Mouse (Mus musculus) stomach, postnatal 0 days (tissue): Measurements from ENCODE around the gene Ftsj1. TPM values are rescaled to one million over a fixed set of nuclear protein-coding genes. Genes with fewer than 3 reads are reported as not detected.

Source experiments
- ATAC-seq: fragments of 200-750 bp; cut with Nextera tagmentation; 2 replicates; pipeline ENCODE4 v1.8.0; 2017; ENCODE audit not compliant: low FRiP score, low TSS enrichment
- DNase-seq: peaks from one replicate; pipeline ENCODE4 v3.0.0-alpha.2; 2016; ENCODE audit warnings: low spot score
- H3K27ac ChIP-seq: fragments of 300-500 bp; sonication (generic); replicated peaks from 2 replicates; pipeline ENCODE4 v1.5.1; 2014; ENCODE audit warnings: mild to moderate bottlenecking, control low read depth
- H3K27me3 ChIP-seq: fragments of 300-500 bp; sonication (generic); 2 replicates; pipeline ENCODE4 v1.6.1; 2014; ENCODE audit warnings: low read length; ENCODE audit not compliant: control insufficient read depth, insufficient read depth
- H3K36me3 ChIP-seq: fragments of 300-500 bp; sonication (generic); 2 replicates; pipeline ENCODE4 v1.6.1; 2014; ENCODE audit warnings: low read length, mixed read lengths; ENCODE audit not compliant: control insufficient read depth, insufficient read depth
- H3K4me1 ChIP-seq: fragments of 300-500 bp; sonication (generic); replicated peaks from 2 replicates; pipeline ENCODE4 v1.6.1; 2014; ENCODE audit warnings: antibody characterized with exemption; ENCODE audit not compliant: control insufficient read depth, insufficient read depth
- H3K4me2 ChIP-seq: fragments of 300-500 bp; sonication (generic); replicated peaks from 2 replicates; pipeline ENCODE4 v1.6.1; 2014; ENCODE audit warnings: low read depth, mild to moderate bottlenecking, control low read depth, moderate library complexity
- H3K4me3 ChIP-seq: fragments of 300-500 bp; sonication (generic); 2 replicates; pipeline ENCODE4 v1.5.1; 2014; ENCODE audit warnings: low read depth, low read length, control low read depth
- H3K9ac ChIP-seq: fragments of 300-500 bp; sonication (generic); 2 replicates; pipeline ENCODE4 v1.6.1; 2014; ENCODE audit warnings: mild to moderate bottlenecking, low read length, control low read depth, mixed read lengths
- H3K9me3 ChIP-seq: fragments of 300-500 bp; sonication (generic); 2 replicates; pipeline ENCODE4 v1.6.1; 2016; ENCODE audit warnings: low read length; ENCODE audit not compliant: control insufficient read depth
- CTCF ChIP-seq: IDR thresholded peaks from 2 replicates; pipeline ENCODE4 v1.5.1; 2016; ENCODE audit warnings: antibody characterized with exemption, low read depth, mild to moderate bottlenecking, moderate library complexity
- EP300 ChIP-seq: optimal IDR thresholded peaks from 2 replicates; pipeline ENCODE3; 2016; ENCODE audit warnings: antibody characterized with exemption
- WGBS: fragments of 180-500 bp; shearing (Covaris S2); extraction: QIAGEN DNeasy Blood & Tissue Kit; methylation state at CpG from one replicate; pipeline ENCODE4 v1.1.7; 2014; 5-methylcytosine and 5-hydroxymethylcytosine counted together
- polyA plus RNA-seq: library from polyadenylated mRNA; unstranded; fragments of >200 nt; fragmentation: Nextera tagmentation; extraction: Ambion mirVana; gene quantifications from 2 replicates; pipeline ENCODE4 v1.2.1, GENCODE M21; 2015

The Ftsj1 gene
- polyA plus RNA-seq, 1 experiment from 2014 or later: 20.3 TPM

- H3K27ac ChIP-seq: no peak overlapping the region
- no peaks in the 10 kb centered on the region for H3K36me3 ChIP-seq
- no peak overlapping the region for H3K4me2 ChIP-seq
- no peak for ATAC-seq
- H3K27me3 ChIP-seq: no peaks in the 10 kb centered on the region
- no peak overlapping the region for H3K4me3 ChIP-seq
- H3K9me3 ChIP-seq: no peaks in the 10 kb centered on the region
- WGBS: 79% methylated on average over 4 of the region's 4 CpGs
- H3K4me1 ChIP-seq: no peaks in the 10 kb centered on the region
- no peak overlapping the region for H3K9ac ChIP-seq
- DNase-seq: no peak
- TF ChIP-seq EP300: no peak
- TF ChIP-seq CTCF: no peak
Measured at GRCm38 (mm10) chrX:8205088-8205487, 47.1 kb downstream of the Ftsj1 start.

GRCm38 (mm10) chrX:8204076-8204475, 48.1 kb downstream of the Ftsj1 start:
- 92% methylated on average over 10 of the region's 10 CpGs for WGBS
- Histone ChIP-seq H3K4me1 (no peaks in the 10 kb centered on the region), H3K27ac (no peak overlapping the region), H3K27me3 (no peaks in the 10 kb centered on the region), H3K36me3 (no peaks in the 10 kb centered on the region), H3K9me3 (no peaks in the 10 kb centered on the region), H3K4me2 (no peak overlapping the region), H3K9ac (no peak overlapping the region), H3K4me3 (no peak overlapping the region)
- TF ChIP-seq CTCF (no peak), EP300 (no peak)
- DNase-seq: no peak
- ATAC-seq: no peak

- DNase-seq: no peak
- no peaks in the 10 kb centered on the region for H3K36me3 ChIP-seq
- TF ChIP-seq EP300 (no peak), CTCF (no peak)
- no peak for ATAC-seq
- WGBS: 87% methylated on average over 14 of the region's 14 CpGs
- H3K9me3 ChIP-seq: no peaks in the 10 kb centered on the region
- H3K27me3 ChIP-seq: no peaks in the 10 kb centered on the region
- H3K4me1 ChIP-seq: no peaks in the 10 kb centered on the region
- no peak overlapping the region for H3K4me2 ChIP-seq
- H3K4me3 ChIP-seq: no peak overlapping the region
- no peak overlapping the region for H3K9ac ChIP-seq
- no peak overlapping the region for H3K27ac ChIP-seq
Measured at GRCm38 (mm10) chrX:8203105-8203504, 49.1 kb downstream of the Ftsj1 start.

DNA sequence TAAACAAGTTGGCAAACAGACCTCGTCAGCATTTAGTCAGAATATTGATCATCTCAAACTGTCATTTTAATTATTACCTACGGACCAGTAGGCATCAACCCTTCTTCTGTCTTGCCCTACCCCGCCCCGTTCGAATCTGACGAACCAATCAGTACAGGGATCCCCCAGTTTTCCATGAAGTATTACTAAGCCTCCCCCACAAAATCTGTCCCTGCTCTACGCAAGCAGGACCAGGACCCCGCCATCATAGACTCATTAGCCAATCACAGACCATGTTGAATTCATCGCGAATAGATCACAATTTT, 58.8 kb downstream of the Ftsj1 start, which contains the start of gene Ebp:
Gene Ebp (minus strand): TSS at position 94 of the 305 bp plus-strand sequence.
- WGBS: 31% methylated on average over 10 of the region's 10 CpGs
- 0 out of 2 replicates have a peak within 1 kb of the TSS, but pooled peaks have one; percentile 13 for H3K27ac ChIP-seq
- no peak for TF ChIP-seq CTCF

DNA sequence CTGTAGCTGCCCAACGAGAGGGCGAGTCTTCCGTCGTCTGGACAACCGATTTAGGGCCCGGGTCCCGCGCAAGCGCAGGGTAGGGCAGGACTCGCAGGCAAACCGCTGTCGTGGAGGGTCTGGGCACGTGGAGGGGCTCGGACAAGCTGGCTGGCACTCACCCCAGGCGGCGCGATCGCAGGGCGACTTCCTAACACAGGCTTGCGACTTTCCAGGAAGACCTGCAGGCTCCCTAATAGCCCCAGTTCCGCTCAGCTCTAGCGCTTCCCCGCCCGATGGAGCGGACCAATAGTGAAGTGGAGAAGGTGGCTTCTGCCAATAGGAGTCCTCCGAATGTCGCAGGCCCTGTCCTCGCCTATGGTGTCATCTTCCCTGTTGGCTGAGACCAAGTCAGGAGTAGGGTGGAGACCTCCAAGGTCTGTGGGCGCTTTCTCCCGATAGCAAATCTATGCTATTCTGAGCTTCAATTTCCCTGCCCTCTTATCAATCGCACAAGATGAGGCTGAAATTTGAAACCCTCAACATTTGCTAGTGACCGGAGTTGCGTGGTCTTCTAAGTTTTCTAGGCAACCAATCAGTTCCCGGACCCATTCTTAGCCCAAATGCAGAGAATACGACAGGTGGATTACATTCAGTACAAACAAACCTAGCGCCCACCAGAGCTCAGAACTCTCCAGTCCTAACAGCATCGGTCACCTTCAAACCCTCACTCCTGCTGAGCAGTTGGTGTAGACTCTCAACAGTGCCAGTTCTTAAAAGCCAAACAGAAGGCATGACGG, 59.4 kb downstream of the Ftsj1 start:
- Histone ChIP-seq H3K9me3 (no peaks in the 10 kb centered on the region), H3K36me3 (no peaks in the 10 kb centered on the region), H3K9ac (peak overlapping the region; percentile 56), H3K27ac (0 out of 2 replicates have a peak overlapping the region, but pooled peaks have one; percentile 13), H3K4me2 (peak overlapping the region; percentile 62), H3K4me1 (no peaks in the 10 kb centered on the region), H3K27me3 (no peaks in the 10 kb centered on the region), H3K4me3 (peak overlapping the region; percentile 51)
- WGBS: 12% methylated on average over 38 of the region's 38 CpGs
- ATAC-seq (peak; percentile 97), DNase-seq (peak; percentile 74)
- TF ChIP-seq EP300 (no peak), CTCF (no peak)

More for the DNA sequence above, 58.8 kb downstream of the Ftsj1 start, which contains the start of gene Ebp:
- Histone ChIP-seq H3K9ac (peak within 1 kb of the TSS; percentile 56), H3K4me1 (no peaks in the 10 kb centered on the region), H3K36me3 (no peaks in the 10 kb centered on the region), H3K4me2 (peak within 1 kb of the TSS; percentile 62), H3K27me3 (no peaks in the 10 kb centered on the region), H3K9me3 (no peaks in the 10 kb centered on the region), H3K4me3 (peak within 1 kb of the TSS; percentile 51)
- DNase-seq (no peak), ATAC-seq (peak; percentile 19; the same call in 1 of the 2 replicates)

DNA sequence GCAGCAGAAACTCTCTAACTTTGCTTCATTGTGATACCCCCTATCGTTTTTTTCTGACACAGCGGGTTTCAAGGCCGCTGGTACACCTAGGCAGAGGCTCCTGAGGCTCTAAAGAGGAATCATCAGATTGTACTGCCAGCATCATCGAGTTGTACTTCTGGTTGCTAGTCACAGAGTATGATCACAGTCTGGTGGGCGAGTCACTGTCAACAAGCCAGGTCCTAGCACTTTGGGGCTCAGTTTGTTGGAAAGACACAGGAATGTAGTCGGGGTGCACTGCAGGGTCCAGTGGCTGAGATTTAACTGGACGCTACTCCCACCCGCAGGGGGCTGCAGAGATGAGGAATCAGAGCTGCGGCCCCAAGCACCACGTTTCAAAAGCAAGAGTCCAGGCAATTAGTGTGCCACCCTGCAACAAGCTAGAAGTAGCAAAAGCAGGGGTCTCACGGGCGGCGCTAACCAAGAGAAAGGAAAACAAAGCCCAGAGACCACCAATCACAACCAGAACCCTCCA, 60.0 kb downstream of the Ftsj1 start:
- DNase-seq: no peak
- H3K27ac ChIP-seq: no peak overlapping the region
- ATAC-seq: 0 out of 2 replicates have a peak, but pooled peaks have one; percentile 11
- WGBS: 16% methylated on average over 13 of the region's 13 CpGs
- H3K36me3 ChIP-seq: no peaks in the 10 kb centered on the region
- peak overlapping the region; percentile 62 for H3K4me2 ChIP-seq
- no peaks in the 10 kb centered on the region for H3K27me3 ChIP-seq
- peak overlapping the region; percentile 56 for H3K9ac ChIP-seq
- H3K4me3 ChIP-seq: peak overlapping the region; percentile 51
- TF ChIP-seq CTCF (peak; percentile 37), EP300 (no peak)
- no peaks in the 10 kb centered on the region for H3K4me1 ChIP-seq
- H3K9me3 ChIP-seq: no peaks in the 10 kb centered on the region

Other genes with a start within 250 kb of the Ftsj1 start
- gene Glod5, start 233.9 kb downstream of the Ftsj1 start, polyA plus RNA-seq: 6.0 and 7.5 TPM in 2 replicates
- gene Suv39h1, start 177.6 kb downstream of the Ftsj1 start, polyA plus RNA-seq: 10.8 and 12.3 TPM in 2 replicates
- gene Was, start 161.9 kb downstream of the Ftsj1 start, polyA plus RNA-seq: 0.39 and 0.42 TPM in 2 replicates
- 15.6 and 16.7 TPM in 2 replicates for gene Wdr13, start 119.5 kb downstream of the Ftsj1 start, polyA plus RNA-seq
- gene Rbm3, start 106.5 kb downstream of the Ftsj1 start, polyA plus RNA-seq: 599 and 659 TPM in 2 replicates
- gene Tbc1d25, start 76.2 kb downstream of the Ftsj1 start, polyA plus RNA-seq: 6.2 and 6.9 TPM in 2 replicates
- 75.4 and 85.7 TPM in 2 replicates for gene Ebp, start 58.9 kb downstream of the Ftsj1 start, polyA plus RNA-seq
- gene Porcn, start 45.9 kb downstream of the Ftsj1 start, polyA plus RNA-seq: 12.5 and 14.3 TPM in 2 replicates
- gene Slc38a5, start 18.7 kb upstream of the Ftsj1 start, polyA plus RNA-seq: 5.2 and 6.4 TPM in 2 replicates
- gene Ssxb10, start 75.0 kb upstream of the Ftsj1 start, polyA plus RNA-seq: not detected in 2 replicates
- gene Ssxb9, start 114.6 kb upstream of the Ftsj1 start, polyA plus RNA-seq: not detected in 2 replicates
- gene Ssxb1, start 160.9 kb upstream of the Ftsj1 start, polyA plus RNA-seq: not detected in 2 replicates
- not detected in 2 replicates for gene Ssxb2, start 209.3 kb upstream of the Ftsj1 start, polyA plus RNA-seq